Mouse (Mus musculus) gastrocnemius, postnatal 4 days (tissue): ENCODE measurements at regions not wholly inside any gene's neighbourhood (a gene's known extent, or its start where the extent isn't known, plus 50 kb on each side); places are given as distances from the start of the nearest gene placed in this dataset.
A peak's percentile ranks its signal among the peaks of the same experiment; 100 is the strongest.

Source experiments
- DNase-seq, 2 experiments: peaks; one replicate each; pipeline ENCODE4 v3.0.0; 2021 to 2022; ENCODE audit warnings: low spot score in 2 of 2, mixed read lengths in 2 of 2

GRCm38 (mm10) chr5:119386821-119387220 is 283.6 kb upstream of the Tbx3 start:
- no peak for DNase-seq

- no peak for DNase-seq
Observed at GRCm38 (mm10) chr5:119387261-119387660, 283.2 kb upstream of the Tbx3 start.

GRCm38 (mm10) chr5:119388841-119389240 is 281.6 kb upstream of the Tbx3 start:
- peak in 1 of 2 experiments; percentile 24 for DNase-seq

DNA sequence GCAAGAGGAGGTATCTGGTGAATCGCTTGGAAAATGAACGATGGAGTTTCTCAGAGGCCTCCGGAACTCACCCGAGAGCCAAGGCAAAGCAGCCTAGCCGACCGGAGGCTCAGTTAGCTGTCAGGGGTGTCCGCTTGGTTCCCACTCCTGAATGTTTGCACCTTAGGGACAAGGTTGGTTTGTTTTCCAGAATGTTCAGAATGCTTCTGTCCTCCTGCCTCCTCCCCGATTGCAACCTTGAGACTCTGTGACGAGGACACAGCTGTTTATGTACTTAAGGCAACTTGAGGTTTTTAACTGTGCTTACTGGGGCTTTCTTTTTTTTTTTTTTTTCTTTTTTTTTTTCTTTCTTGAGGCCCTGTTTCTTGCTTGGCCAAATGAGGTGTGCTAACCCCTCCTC is 281.1 kb upstream of the Tbx3 start:
- peak in 1 of 2 experiments; percentile 44 for DNase-seq

GRCm38 (mm10) chr5:119389857-119390256 is 280.6 kb upstream of the Tbx3 start:
- DNase-seq = peak; percentile 27 to 57

- no peak for DNase-seq
Observed at GRCm38 (mm10) chr5:119398475-119398874, 272.0 kb upstream of the Tbx3 start.

DNA sequence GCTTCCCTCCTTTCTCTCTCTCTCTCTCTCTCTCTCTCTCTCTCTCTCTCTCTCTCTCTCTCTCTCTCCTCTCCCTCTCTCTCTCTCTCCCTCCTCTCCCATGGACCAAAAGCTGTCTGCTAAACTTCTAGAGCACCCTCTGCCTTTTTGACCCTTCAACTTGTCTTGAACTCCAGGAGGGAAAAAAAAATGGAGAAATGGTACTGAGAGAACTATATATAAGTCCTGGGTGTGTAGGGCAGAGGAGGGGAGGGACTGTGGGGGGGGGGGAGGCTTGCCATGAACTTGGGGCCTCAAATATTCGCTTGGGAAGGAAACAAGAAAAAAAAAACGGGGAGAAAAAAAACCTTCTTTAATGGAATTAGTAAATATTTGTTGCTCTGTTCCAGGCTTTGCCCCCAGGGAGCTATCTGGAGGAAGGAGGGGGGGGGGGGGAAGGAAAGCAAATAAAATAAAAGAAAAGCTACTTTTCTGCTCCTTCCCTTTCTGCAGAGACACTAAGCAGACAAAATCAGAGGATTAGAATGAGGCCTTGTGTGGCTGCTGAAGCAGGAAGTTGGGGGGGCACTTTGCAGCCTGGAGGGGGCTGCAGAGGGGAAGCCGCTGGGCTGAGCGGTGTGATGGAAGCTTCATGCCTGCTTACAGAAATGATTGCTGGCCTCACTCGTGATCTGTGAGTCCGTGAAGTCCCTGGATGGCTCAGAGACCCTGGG is 270.1 kb upstream of the Tbx3 start:
- no peak for DNase-seq

- DNase-seq = no peak
Observed at GRCm38 (mm10) chr5:119401915-119402314, 268.6 kb upstream of the Tbx3 start.

DNA sequence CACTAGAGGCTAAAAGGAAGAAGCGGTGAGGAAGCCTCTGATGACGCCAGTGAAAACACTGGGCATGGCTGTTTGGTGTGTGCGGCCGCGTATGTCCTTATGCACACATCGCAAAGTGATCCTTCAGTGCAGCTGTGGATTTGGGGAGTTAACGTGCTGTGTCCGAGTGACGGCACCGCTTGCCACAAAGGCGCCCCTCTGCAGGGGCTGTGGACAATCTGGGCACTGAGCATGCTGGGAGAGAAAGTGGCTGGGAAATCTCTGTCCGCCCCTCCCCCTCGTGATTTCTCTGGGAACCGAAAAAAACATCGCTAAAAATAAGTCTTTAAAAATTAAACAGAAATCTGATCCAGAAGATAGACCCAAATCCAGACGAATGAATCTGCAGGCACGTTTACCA is 267.8 kb upstream of the Tbx3 start:
- peak in 1 of 2 experiments; percentile 26 for DNase-seq

DNA sequence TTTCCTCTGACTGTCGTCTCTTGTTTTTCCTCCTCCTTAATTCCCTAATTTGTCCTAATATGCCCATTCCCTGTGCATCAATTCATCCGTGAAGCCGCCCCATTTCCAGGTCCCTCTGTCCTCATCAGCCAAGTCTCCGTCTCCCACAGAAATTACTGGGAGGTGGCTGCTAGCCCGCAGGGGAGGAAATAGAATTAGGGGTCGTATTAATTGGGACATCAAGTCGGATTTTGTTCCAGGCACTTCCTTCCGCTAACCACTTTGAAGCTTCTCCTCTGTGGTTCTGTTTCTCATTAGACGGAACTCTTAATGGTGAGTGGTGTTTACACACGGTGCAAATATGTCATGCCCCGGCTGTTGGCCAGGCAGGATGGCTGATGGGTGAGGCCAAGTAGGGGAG is 259.5 kb upstream of the Tbx3 start:
- no peak for DNase-seq

DNA sequence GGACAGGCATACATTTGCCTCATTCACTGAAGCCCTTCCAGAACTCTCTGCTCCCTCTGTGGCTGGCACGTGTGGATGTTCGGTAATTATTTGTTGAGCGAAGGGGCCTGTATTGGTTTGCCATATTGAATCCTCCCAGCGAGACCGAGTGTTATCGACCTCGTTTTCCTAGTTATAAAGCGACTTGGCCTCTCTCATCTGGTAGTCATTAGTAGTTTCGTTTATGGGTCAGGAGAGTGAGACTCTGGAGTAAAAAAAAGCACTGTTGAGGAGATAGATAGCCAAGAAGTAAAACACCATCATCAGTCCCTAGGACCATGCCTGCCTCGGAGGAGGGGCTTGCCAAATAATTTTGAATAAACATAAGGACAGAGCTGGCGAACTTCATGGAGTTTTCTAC is 254.6 kb upstream of the Tbx3 start:
- DNase-seq = no peak

- DNase-seq = no peak
Observed at GRCm38 (mm10) chr5:119418486-119418885, 252.0 kb upstream of the Tbx3 start.

DNA sequence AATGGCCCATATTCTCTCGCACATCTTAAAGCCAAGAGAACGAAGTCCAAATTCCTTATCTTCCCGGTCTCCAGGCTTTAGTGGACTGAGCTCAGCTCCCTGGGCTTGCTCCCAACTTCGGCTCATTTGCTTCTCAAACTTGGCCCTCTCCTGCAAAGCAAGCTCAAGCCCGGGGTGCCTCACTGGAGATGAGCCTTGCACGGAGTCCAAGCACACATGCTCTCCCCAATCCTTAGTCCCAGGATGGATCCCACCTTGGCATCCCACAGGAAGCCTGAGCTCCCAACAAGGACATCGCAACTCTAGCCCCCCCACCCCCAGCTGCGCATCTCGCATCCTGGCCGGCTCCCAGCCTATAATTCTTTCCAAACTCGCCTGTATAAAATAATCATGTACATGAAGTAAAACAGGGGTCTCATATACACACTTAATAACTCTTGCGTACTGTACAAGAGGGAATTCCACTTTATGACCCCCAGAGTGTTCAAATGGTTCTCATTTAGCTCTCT is 242.9 kb upstream of the Tbx3 start:
- DNase-seq = peak; percentile 34 to 77

DNA sequence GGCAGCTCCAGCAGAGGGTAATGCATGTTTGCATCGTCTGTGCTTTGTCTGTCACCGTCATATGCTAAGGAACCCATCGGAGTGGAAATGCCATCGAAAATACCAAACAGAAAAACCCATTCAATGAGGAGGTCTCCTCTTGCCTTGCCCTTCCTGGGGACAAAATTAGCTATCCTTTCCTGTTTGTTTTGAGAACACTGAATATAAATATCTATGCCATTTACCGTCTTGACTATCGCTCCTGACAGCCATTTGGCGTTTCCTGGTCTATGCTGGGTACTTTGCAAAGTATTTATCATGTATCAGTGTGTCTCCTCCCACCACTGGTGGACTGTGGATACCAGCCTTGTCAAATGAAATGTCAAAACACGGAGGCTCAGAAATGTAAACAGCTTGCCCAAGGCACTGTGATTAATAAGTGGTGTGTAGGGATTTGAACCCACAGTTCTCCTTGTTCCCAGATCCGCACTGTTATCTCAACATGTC is 239.2 kb upstream of the Tbx3 start:
- DNase-seq = no peak

GRCm38 (mm10) chr5:119434572-119434971 is 235.9 kb upstream of the Tbx3 start:
- no peak for DNase-seq

- no peak for DNase-seq
Observed at GRCm38 (mm10) chr5:119448494-119448893, 222.0 kb upstream of the Tbx3 start.

DNA sequence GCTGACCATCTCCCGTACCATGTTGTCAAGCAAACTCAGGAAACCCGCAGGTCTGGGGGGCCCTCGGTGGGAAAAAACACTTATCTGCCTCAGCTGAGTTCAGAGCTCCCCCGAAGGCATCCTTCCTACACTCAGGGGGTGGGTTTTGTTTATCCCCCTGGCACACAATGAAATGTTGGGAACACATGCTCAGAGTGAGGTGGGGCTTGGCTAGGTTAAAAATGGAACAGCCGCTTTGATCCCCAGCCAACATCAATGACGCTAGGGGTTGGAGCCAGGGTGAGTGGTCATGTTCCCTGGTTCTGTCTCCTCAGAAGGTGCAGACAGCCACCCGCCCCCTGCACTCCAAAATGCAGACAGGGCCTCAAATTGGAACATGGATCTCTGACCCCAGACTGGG is 221.3 kb upstream of the Tbx3 start:
- no peak for DNase-seq

GRCm38 (mm10) chr5:119459751-119460150 is 210.7 kb upstream of the Tbx3 start:
- DNase-seq = no peak

- no peak for DNase-seq
Observed at GRCm38 (mm10) chr5:119462659-119463530, 207.6 kb upstream of the Tbx3 start.

DNA sequence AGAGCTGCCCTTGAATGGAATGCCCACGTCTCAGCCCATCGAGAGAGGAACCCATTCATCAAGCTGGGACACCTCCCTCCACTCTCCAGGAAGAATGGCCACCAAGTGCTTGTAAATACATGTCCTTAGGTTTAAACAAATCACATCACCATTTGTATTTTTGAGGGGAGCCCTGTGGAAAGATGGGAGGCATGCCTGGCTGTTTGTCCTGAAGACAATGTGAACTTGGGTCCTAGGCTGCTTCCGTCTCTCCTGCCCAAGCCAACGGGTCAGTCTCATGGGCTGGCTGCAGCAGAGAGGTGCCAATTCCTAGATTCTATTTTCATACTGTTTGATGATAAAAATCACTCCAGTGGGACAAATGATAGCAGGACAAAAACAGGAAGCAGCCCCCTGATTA is 205.9 kb upstream of the Tbx3 start:
- no peak for DNase-seq

GRCm38 (mm10) chr5:119467346-119468085 is 203.0 kb upstream of the Tbx3 start:
- DNase-seq = no peak
